Mouse (Mus musculus): Measurements from ENCODE around the gene Zrsr1.
A peak's percentile ranks its signal among the peaks of the same experiment; 100 is the strongest.

The Zrsr1 gene

GRCm38 (mm10) chr11:22972746-22973526, 1.1 kb downstream of the Zrsr1 start:
- peak; percentile 71 for DNase-seq (ENCODE audit: low read depth, low spot score)

- DNase-seq (ENCODE audit: low read depth, low spot score) = peak; percentile 53
Observed at GRCm38 (mm10) chr11:22973599-22973998, 1.8 kb downstream of the Zrsr1 start.

- no peak for DNase-seq (ENCODE audit: low read depth, low spot score)
Observed at GRCm38 (mm10) chr11:22978215-22978614, 6.4 kb downstream of the Zrsr1 start.

- DNase-seq (ENCODE audit: low read depth, low spot score) = no peak
Observed at GRCm38 (mm10) chr11:22978711-22979110, 6.9 kb downstream of the Zrsr1 start.

GRCm38 (mm10) chr11:22979221-22979620, 7.4 kb downstream of the Zrsr1 start:
- DNase-seq (ENCODE audit: low read depth, low spot score) = no peak

- DNase-seq (ENCODE audit: low read depth, low spot score) = no peak
Observed at GRCm38 (mm10) chr11:22981041-22981440, 9.2 kb downstream of the Zrsr1 start.

- no peak for DNase-seq (ENCODE audit: low read depth, low spot score)
Observed at GRCm38 (mm10) chr11:22981543-22981950, 9.7 kb downstream of the Zrsr1 start.

GRCm38 (mm10) chr11:22981984-22982757, 10.4 kb downstream of the Zrsr1 start, which contains the start of the genes Gm28048 and Commd1:
TSS of gene Gm28048 (minus strand) at chr11:22982090.
TSS of gene Commd1 (minus strand) at chr11:22982382.
- peak; percentile 92 for DNase-seq (ENCODE audit: low read depth, low spot score)

- no peak for DNase-seq (ENCODE audit: low read depth, low spot score)
Observed at GRCm38 (mm10) chr11:22982846-22983245, 11.0 kb downstream of the Zrsr1 start.

- no peak for DNase-seq (ENCODE audit: low read depth, low spot score)
Observed at GRCm38 (mm10) chr11:22985510-22985909, 13.7 kb downstream of the Zrsr1 start.

GRCm38 (mm10) chr11:22987357-22987756, 15.6 kb downstream of the Zrsr1 start:
- no peak for DNase-seq (ENCODE audit: low read depth, low spot score)

GRCm38 (mm10) chr11:22989786-22990185, 18.0 kb downstream of the Zrsr1 start:
- DNase-seq (ENCODE audit: low read depth, low spot score) = no peak

- DNase-seq (ENCODE audit: low read depth, low spot score) = peak; percentile 91
Observed at GRCm38 (mm10) chr11:22990393-22991126, 18.8 kb downstream of the Zrsr1 start, which contains the start of gene Cct4. TSS of gene Cct4 (plus strand) at chr11:22990519.

GRCm38 (mm10) chr11:22991218-22991835, 19.5 kb downstream of the Zrsr1 start:
- DNase-seq (ENCODE audit: low read depth, low spot score) = no peak

- DNase-seq (ENCODE audit: low read depth, low spot score) = no peak
Observed at GRCm38 (mm10) chr11:22994271-22994670, 22.5 kb downstream of the Zrsr1 start.

GRCm38 (mm10) chr11:22995461-22995860, 23.7 kb downstream of the Zrsr1 start:
- DNase-seq (ENCODE audit: low read depth, low spot score) = no peak

- DNase-seq (ENCODE audit: low read depth, low spot score) = no peak
Observed at GRCm38 (mm10) chr11:22998308-22998707, 26.5 kb downstream of the Zrsr1 start.

- no peak for DNase-seq (ENCODE audit: low read depth, low spot score)
Observed at GRCm38 (mm10) chr11:23005276-23005675, 33.5 kb downstream of the Zrsr1 start.

- no peak for DNase-seq (ENCODE audit: low read depth, low spot score)
Observed at GRCm38 (mm10) chr11:23007166-23007480, 35.3 kb downstream of the Zrsr1 start.

- peak; percentile 96 for DNase-seq (ENCODE audit: low read depth, low spot score)
Observed at GRCm38 (mm10) chr11:23007481-23008180, 35.8 kb downstream of the Zrsr1 start, which contains the start of gene Fam161a. TSS of gene Fam161a (plus strand) at chr11:23007531.
